Mouse (Mus musculus) cortical plate, adult 2 months (tissue): Measurements from ENCODE around the gene Rnf213.

Experiments
- CTCF ChIP-seq: fragments of 200-500 bp; IDR thresholded peaks from 2 replicates; pipeline ENCODE4 v1.5.1; 2011; ENCODE audit warnings: mild to moderate bottlenecking, control low read depth, low read length; ENCODE audit not compliant: insufficient read depth; ENCODE audit errors: extremely low read depth
- POLR2A ChIP-seq: fragments of 200-500 bp; IDR thresholded peaks from 2 replicates; pipeline ENCODE4 v1.6.1; 2011; ENCODE audit warnings: mild to moderate bottlenecking, low read length, control low read depth; ENCODE audit not compliant: insufficient read depth; ENCODE audit errors: extremely low read depth

DNA sequence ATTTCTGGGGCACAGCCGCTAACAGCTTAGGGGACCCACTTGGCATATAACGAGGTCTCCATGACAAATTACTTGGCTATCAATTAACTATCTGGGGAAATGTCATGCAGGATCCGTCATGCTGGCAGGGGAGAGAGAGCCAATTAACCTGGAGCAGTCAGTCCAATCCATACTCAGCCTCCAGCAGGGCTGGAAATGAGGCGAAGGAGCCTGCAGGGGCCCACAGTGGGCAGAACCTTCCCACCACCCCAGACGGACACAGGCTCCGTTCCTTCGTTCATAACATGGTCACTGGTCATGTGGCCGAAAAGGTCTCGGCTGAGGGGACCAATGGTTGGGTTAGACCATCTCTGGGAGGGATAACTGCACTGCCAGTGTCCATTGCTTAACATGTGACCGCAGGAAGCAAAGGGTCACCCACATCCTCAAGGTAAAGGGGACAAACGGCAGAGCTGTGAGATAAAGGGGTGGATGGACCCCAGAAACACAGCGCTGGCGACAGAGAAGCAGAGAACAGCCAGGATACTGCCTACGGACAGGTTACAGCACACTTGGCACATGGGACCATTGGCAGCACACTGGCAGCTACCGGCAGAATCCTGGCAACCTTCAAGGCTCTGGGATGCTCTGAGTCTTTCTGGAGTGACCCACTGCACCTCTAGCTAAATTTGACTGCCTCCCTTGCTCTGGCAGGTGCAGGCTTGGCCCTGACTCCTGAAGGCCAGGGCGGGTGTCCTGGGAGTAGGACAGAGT lies 121.4 kb downstream of the Rnf213 start:
- TF ChIP-seq POLR2A (no peak), CTCF (no peak)
